Mouse (Mus musculus) forebrain, embryonic 16.5 days (tissue): Measurements from ENCODE around the gene Arfrp1. TPM values are rescaled to one million over a fixed set of nuclear protein-coding genes. Genes with fewer than 3 reads are reported as not detected.

ENCODE experiments used
- ATAC-seq: fragments of 200-750 bp; cut with Nextera tagmentation; 2 replicates; pipeline ENCODE4 v1.8.0; 2017; ENCODE audit warnings: mild to moderate bottlenecking, moderate library complexity
- H3K27ac ChIP-seq: fragments of 300-500 bp; sonication (generic); 2 replicates; pipeline ENCODE4 v1.5.1; 2014; ENCODE audit warnings: low read length, control low read depth
- H3K27me3 ChIP-seq: fragments of 300-500 bp; sonication (generic); replicated peaks from 2 replicates; pipeline ENCODE4 v1.6.1; 2014; ENCODE audit warnings: low read length; ENCODE audit not compliant: control insufficient read depth, insufficient read depth
- H3K36me3 ChIP-seq: fragments of 300-500 bp; sonication (generic); 2 replicates; pipeline ENCODE4 v1.6.1; 2014; ENCODE audit not compliant: control insufficient read depth, insufficient read depth
- H3K4me1 ChIP-seq: fragments of 300-500 bp; sonication (generic); replicated peaks from 2 replicates; pipeline ENCODE4 v1.6.1; 2014; ENCODE audit warnings: low read length; ENCODE audit not compliant: control insufficient read depth, insufficient read depth
- H3K4me2 ChIP-seq: fragments of 300-500 bp; sonication (generic); 2 replicates; pipeline ENCODE4 v1.6.1; 2014; ENCODE audit warnings: mild to moderate bottlenecking, low read length, control low read depth
- H3K4me3 ChIP-seq: fragments of 300-500 bp; sonication (generic); replicated peaks from 2 replicates; pipeline ENCODE4 v1.5.1; 2014; ENCODE audit warnings: mild to moderate bottlenecking, low read length, control low read depth
- H3K9ac ChIP-seq: fragments of 300-500 bp; sonication (generic); replicated peaks from 2 replicates; pipeline ENCODE4 v1.6.1; 2014; ENCODE audit warnings: low read depth, low read length, control low read depth
- H3K9me3 ChIP-seq: fragments of 300-500 bp; sonication (generic); 2 replicates; pipeline ENCODE4 v1.6.1; 2016; ENCODE audit warnings: low read length; ENCODE audit not compliant: control insufficient read depth
- WGBS: fragments of 180-500 bp; shearing (Covaris S2); extraction: QIAGEN DNeasy Blood & Tissue Kit; methylation state at CpG from one replicate; pipeline ENCODE4 v1.1.7; 2014; 5-methylcytosine and 5-hydroxymethylcytosine counted together
- polyA plus RNA-seq: library from polyadenylated mRNA; unstranded; fragments of >200 nt; fragmentation: Nextera tagmentation; extraction: Ambion mirVana; gene quantifications from 2 replicates; pipeline ENCODE4 v1.2.1, GENCODE M21; 2015

Gene Arfrp1
- polyA plus RNA-seq, result 93.7 and 107 TPM in 2 replicates

- H3K27ac ChIP-seq, result peak within 1 kb of the TSS; percentile 79
- H3K9me3 ChIP-seq, result no peaks in the 10 kb centered on the region
- no peaks in the 10 kb centered on the region for H3K27me3 ChIP-seq
- under 1% methylated on average over 71 of the region's 71 CpGs for WGBS
- H3K4me1 ChIP-seq, result peaks cover 35% of the 10 kb centered on the region
- H3K4me3 ChIP-seq, result peak within 1 kb of the TSS; percentile 93
- peak; percentile 91 for ATAC-seq
- H3K9ac ChIP-seq, result peak within 1 kb of the TSS; percentile 91
- peak within 1 kb of the TSS; percentile 87 for H3K4me2 ChIP-seq
- H3K36me3 ChIP-seq, result peaks cover 21% of the 10 kb centered on the region
These were observed at the start of gene Arfrp1, which contains the start of gene Zgpat for GRCm38 (mm10) chr2:181364860-181365596. Arfrp1 (minus strand) TSS chr2:181365404. Zgpat (plus strand) TSS chr2:181364928.

DNA sequence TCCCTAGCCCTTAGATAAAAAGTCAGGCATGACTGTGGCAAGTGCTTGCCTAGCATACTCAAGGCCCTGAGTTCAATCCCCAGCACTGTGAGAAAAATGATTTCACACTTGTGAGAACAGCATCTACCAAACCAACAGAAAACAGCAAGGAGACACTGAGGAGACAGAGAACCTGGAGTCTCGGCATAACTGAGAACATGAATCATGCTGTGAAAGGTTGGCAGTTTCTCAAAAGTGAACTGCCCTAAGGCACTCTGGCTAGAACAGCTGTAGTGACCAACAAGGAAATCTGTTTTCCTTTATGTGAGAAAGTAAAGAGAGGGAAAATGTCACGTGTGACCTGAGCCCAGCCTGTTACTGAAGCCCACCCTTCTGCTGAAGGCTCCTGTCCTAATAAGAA lies 47.9 kb upstream of the Arfrp1 start:
- no peak for ATAC-seq
- no peaks in the 10 kb centered on the region for H3K9me3 ChIP-seq
- 57% methylated on average over 2 of the region's 2 CpGs for WGBS

GRCm38 (mm10) chr2:181410760-181411473 lies 45.7 kb upstream of the Arfrp1 start:
- no peak for ATAC-seq
- 30% methylated on average over 4 of the region's 4 CpGs for WGBS
- Histone ChIP-seq H3K27me3 (no peaks in the 10 kb centered on the region), H3K27ac (no peak overlapping the region), H3K36me3 (no peaks in the 10 kb centered on the region; the same call in 1 of the 2 replicates), H3K9ac (no peak overlapping the region), H3K4me2 (no peak overlapping the region), H3K4me3 (no peak overlapping the region), H3K4me1 (0 out of 2 replicates have a peak, but pooled peaks cover 3% of the 10 kb centered on the region), H3K9me3 (no peaks in the 10 kb centered on the region)

More for the DNA sequence above, 47.9 kb upstream of the Arfrp1 start:
- no peak overlapping the region for H3K4me3 ChIP-seq
- H3K36me3 ChIP-seq, result no peaks in the 10 kb centered on the region; the same call in 1 of the 2 replicates
- no peak overlapping the region for H3K27ac ChIP-seq
- no peaks in the 10 kb centered on the region for H3K27me3 ChIP-seq
- H3K4me2 ChIP-seq, result no peak overlapping the region
- 0 out of 2 replicates have a peak, but pooled peaks cover 3% of the 10 kb centered on the region for H3K4me1 ChIP-seq
- no peak overlapping the region for H3K9ac ChIP-seq

GRCm38 (mm10) chr2:181409643-181410042 lies 44.4 kb upstream of the Arfrp1 start:
- Histone ChIP-seq H3K36me3 (no peaks in the 10 kb centered on the region; the same call in 1 of the 2 replicates), H3K4me1 (0 out of 2 replicates have a peak, but pooled peaks cover 3% of the 10 kb centered on the region), H3K4me2 (no peak overlapping the region), H3K9ac (no peak overlapping the region), H3K27me3 (no peaks in the 10 kb centered on the region), H3K27ac (no peak overlapping the region), H3K9me3 (no peaks in the 10 kb centered on the region), H3K4me3 (no peak overlapping the region)
- ATAC-seq, result no peak
- 85% methylated on average over 7 of the region's 7 CpGs for WGBS

DNA sequence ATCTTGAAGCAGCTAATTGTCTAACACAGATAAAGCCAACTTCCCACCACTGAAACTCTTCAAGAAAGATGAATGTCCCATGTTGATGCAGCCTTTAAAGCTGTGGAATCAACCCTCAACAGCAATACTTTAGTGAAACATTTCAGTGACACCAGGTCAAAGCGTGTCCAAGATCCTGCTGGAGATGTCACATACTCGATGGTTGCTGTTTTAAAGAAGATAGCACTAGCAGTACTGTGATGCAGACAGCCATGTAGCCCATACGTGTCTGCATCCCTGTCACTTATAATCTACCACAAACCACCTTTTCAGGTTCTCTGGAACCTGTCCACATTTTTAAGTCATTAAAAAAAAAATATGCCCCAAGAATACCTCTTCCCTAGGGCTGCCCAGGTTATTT lies 38.5 kb upstream of the Arfrp1 start:
- 93% methylated on average over 3 of the region's 3 CpGs for WGBS

GRCm38 (mm10) chr2:181401497-181401896 lies 36.3 kb upstream of the Arfrp1 start:
- Histone ChIP-seq H3K4me1 (no peaks in the 10 kb centered on the region), H3K27ac (no peak overlapping the region), H3K9me3 (no peaks in the 10 kb centered on the region), H3K4me3 (no peak overlapping the region), H3K27me3 (no peaks in the 10 kb centered on the region), H3K4me2 (no peak overlapping the region), H3K9ac (no peak overlapping the region), H3K36me3 (no peaks in the 10 kb centered on the region)
- no peak for ATAC-seq
- 23% methylated on average over 1 of the region's 1 CpGs for WGBS

More for the DNA sequence above, 38.5 kb upstream of the Arfrp1 start:
- Histone ChIP-seq H3K9me3 (no peaks in the 10 kb centered on the region), H3K4me2 (no peak overlapping the region), H3K4me1 (no peaks in the 10 kb centered on the region), H3K9ac (no peak overlapping the region), H3K27ac (no peak overlapping the region), H3K4me3 (no peak overlapping the region), H3K27me3 (no peaks in the 10 kb centered on the region), H3K36me3 (no peaks in the 10 kb centered on the region)
- no peak for ATAC-seq

DNA sequence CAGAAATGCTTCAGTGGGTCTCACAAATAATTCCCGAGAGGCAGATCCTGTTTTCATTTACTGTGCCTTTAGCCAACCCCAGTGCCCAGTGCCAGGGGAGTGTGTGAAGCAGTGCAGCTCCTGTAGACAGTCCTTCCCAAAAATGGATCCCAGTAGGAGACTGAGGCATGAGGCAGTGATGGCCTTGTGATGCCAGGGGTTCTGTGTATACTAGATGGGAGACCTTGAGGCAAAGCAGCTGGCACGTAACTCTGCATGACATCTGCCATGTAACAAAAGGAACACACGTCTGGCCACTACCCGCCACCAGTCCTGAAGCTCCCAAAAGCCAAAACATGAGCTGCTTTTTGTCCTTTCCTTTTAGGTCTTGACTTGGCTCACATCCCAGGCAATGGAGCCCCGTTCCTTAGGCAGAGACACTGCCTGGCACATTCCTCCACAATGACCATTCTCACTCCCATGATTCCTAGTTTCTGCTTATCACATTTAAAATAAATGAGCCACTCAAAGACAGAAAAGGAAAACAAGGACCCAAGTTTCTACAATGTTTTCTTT lies 32.1 kb upstream of the Arfrp1 start:
- H3K27me3 ChIP-seq, result no peaks in the 10 kb centered on the region
- no peak for ATAC-seq
- no peaks in the 10 kb centered on the region for H3K4me1 ChIP-seq
- H3K27ac ChIP-seq, result no peak overlapping the region
- 49% methylated on average over 5 of the region's 5 CpGs for WGBS
- no peak overlapping the region for H3K4me2 ChIP-seq
- no peak overlapping the region for H3K9ac ChIP-seq
- no peak overlapping the region for H3K4me3 ChIP-seq
- H3K36me3 ChIP-seq, result no peaks in the 10 kb centered on the region
- no peaks in the 10 kb centered on the region for H3K9me3 ChIP-seq

- 96% methylated on average over 3 of the region's 3 CpGs for WGBS
- Histone ChIP-seq H3K4me1 (no peaks in the 10 kb centered on the region), H3K27ac (no peak overlapping the region), H3K9ac (no peak overlapping the region), H3K36me3 (no peaks in the 10 kb centered on the region), H3K4me2 (no peak overlapping the region), H3K4me3 (no peak overlapping the region), H3K9me3 (no peaks in the 10 kb centered on the region), H3K27me3 (no peaks in the 10 kb centered on the region)
- no peak for ATAC-seq
These were observed 28.9 kb upstream of the Arfrp1 start for GRCm38 (mm10) chr2:181394086-181394485.

- H3K27ac ChIP-seq, result no peak overlapping the region
- 35% methylated on average over 4 of the region's 4 CpGs for WGBS
- peak; percentile 86 for ATAC-seq
- H3K4me1 ChIP-seq, result no peaks in the 10 kb centered on the region
- H3K4me3 ChIP-seq, result no peak overlapping the region
- no peaks in the 10 kb centered on the region for H3K9me3 ChIP-seq
- H3K9ac ChIP-seq, result no peak overlapping the region
- no peaks in the 10 kb centered on the region for H3K36me3 ChIP-seq
- no peak overlapping the region for H3K4me2 ChIP-seq
- H3K27me3 ChIP-seq, result no peaks in the 10 kb centered on the region
These were observed 27.5 kb upstream of the Arfrp1 start for GRCm38 (mm10) chr2:181392600-181393213.
